Mouse (Mus musculus) stomach, postnatal 0 days (tissue): ENCODE results near the gene Mms19.

Experiments
- CTCF ChIP-seq: IDR thresholded peaks from 2 replicates; pipeline ENCODE4 v1.5.1; 2016; ENCODE audit warnings: antibody characterized with exemption, low read depth, mild to moderate bottlenecking, moderate library complexity
- EP300 ChIP-seq: optimal IDR thresholded peaks from 2 replicates; pipeline ENCODE3; 2016; ENCODE audit warnings: antibody characterized with exemption

DNA sequence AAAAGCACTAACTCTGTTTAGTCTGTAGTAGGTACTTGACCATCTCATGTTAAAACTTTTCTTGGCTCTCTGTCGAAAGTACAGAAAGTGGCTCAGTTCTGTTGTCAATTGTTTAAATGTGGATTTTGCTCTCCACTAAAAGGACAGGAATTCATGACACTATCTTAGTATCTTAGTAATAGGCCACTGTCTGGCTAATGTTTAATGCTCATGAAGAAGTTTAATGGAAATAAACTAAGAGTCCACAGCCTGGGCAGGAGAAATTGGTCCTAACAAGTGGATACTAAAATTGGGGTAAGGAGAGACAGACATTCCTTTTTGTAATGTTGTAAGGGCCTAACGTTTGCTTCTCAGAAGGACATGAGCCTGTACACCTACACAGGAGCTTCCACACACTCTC lies 70.6 kb downstream of the Mms19 start:
- TF ChIP-seq CTCF (no peak), EP300 (no peak)
